Mouse (Mus musculus): ENCODE data around the gene Wnk2.

The Wnk2 gene

GRCm38 (mm10) chr13:49178839-49179585 is 31.2 kb upstream of the Wnk2 start:
- no peak for DNase-seq (ENCODE audit: low spot score in 2 of 2)

DNA sequence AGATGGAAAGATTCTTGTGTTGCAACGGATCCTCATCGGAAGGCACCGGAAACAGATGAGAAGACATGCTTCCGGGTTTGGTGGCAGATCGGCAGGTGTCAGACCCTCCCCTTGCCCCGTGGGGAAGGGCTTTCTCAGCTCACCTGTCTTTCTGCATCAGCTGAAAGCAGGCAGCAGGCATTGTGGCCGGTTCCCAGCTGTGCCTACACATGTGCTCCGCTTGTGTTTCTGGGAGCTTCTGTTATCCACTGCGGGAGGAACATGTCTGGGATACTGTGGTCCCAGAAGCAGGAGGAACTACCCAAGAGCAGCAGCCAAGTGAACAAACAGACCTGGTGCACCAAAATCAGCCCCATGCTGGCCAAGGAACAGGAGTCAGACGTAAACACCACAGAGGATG is 27.7 kb upstream of the Wnk2 start:
- DNase-seq (ENCODE audit: low spot score in 2 of 2) = no peak

- DNase-seq (ENCODE audit: low spot score in 2 of 2) = peak; percentile 70 to 86
Observed at GRCm38 (mm10) chr13:49172971-49173596, 25.3 kb upstream of the Wnk2 start.

DNA sequence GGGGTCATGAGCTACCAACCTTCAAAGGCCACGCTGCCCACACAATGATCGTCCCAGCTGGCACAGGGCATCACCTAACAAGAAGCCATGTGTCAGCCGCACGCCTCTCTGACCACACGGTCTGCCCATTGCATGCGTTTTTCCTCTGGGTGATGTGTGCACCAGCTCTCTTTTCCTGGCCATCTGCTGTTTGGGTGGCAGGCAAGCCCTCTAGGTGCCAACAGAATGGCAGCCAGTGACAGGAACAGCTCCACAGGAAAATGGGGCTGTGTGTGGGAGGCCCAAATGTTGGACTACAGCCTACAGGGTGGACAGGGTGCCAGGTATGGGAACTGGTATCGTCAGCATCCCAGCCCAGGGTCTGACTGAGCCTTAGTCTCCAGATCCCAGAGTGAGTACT is 24.5 kb upstream of the Wnk2 start:
- DNase-seq (ENCODE audit: low spot score in 2 of 2) = no peak

DNA sequence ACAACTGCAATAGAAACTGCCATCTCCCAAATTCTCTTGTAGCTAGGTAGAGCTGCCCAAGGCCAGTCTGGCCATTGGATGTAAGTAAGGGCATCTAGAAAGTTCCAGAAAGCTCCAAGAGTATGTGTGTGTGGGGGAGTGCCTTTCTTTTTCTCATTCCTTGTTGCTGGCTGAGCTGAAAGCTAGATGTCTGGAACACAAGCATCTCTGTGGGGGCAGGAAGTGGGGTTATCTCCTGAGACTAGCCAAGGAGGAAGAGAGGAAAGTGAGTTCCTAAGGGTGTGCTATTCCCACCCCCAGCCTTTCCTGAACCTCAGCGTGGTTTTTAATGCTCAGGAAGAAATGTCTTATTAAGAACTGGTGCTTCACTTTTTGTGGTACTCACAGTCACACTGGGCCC is 23.9 kb upstream of the Wnk2 start:
- no peak for DNase-seq (ENCODE audit: low spot score in 2 of 2)

DNA sequence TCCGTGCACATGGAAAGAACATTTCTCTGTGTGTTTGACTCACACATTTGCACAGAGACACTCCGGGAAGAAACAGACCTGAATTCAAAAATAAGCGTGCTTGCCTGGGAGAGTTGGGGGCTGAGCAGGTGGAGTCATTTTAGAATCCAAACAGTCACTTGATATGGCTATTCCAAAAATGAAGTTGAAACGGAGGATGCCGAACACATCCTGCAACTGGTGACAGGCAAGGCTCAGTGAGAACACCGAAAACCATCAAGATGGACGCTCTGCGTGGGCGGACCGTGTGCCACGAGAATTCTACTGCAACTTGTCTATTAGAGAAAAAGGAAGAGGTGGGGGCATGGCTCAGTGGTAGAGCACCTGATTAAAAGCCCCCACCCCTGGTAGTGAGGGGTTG is 22.8 kb upstream of the Wnk2 start:
- DNase-seq (ENCODE audit: low spot score in 2 of 2) = no peak

- peak; percentile 65 to 86 for DNase-seq (ENCODE audit: low spot score in 2 of 2)
Observed at GRCm38 (mm10) chr13:49169448-49170207, 21.8 kb upstream of the Wnk2 start.

- DNase-seq (ENCODE audit: low spot score in 2 of 2) = no peak
Observed at GRCm38 (mm10) chr13:49167081-49167480, 19.3 kb upstream of the Wnk2 start.

DNA sequence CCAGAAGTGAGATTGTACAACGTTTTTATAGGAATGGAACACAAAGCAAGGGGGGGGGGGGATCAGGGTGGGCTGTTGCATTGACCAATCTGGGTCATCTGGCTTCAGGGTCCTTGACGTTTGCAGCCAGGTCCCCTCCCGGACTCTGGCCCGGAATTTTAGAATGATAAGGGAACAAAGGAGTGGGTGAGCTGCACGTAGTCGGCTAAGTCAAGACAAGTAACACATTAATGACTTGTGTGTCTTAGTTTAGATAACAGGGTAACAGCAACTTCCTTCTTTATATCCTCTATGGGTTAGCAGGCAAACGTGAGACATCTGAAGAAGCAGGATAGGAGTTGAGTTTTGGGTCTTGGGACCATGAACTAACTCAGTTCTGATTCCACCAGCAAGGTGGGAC is 15.8 kb upstream of the Wnk2 start:
- no peak for DNase-seq (ENCODE audit: low spot score in 2 of 2)

GRCm38 (mm10) chr13:49162722-49163121 is 14.9 kb upstream of the Wnk2 start:
- no peak for DNase-seq (ENCODE audit: low spot score in 2 of 2)

DNA sequence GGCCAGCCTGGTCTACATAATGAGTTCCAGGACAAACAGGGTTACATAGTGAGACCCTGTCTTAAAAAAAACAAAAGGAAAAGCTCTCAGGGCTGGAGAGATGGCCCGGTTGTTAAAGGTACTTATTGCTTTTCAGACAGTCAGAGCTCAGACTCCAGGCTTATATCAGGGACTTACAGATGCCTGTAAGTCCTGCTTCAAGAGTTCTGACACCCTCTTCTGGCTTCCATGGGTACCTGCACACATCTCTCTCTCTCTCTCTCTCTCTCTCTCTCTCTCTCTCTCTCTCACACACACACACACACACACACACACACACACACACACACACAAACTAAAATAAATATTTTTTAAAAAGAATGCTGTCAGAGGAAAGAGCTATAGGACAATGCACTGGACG is 13.4 kb upstream of the Wnk2 start:
- DNase-seq (ENCODE audit: low spot score in 2 of 2) = no peak

DNA sequence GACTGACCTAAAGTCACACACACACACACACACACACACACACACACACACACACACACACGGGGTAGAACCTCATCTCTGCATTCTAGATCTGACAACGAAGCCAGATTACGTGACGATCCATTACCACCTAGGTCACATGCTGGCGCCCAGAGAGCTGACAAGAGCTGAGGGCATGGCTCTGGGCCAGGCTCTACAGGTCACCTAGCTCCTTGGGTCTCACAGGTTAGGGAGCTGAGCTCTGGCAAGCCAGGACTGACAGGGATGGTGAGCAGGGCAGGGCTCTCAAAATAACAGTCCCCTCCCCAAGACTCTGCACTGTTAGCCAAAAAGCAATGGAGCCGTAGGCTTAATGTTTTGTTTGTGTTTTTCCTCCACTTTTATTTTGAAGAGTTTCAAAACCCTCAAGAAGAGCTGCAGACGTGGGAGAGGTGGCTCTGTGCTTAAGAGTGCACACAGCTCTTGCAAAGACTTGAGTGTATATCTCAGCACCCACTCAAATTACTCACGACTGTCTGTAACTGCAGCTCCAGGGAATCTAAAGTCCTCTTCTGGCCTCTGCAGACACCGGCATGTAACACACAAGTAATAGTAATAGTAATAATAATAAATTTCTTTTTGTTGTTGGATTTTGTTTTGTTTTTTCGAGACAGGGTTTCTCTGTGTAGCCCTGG is 10.4 kb upstream of the Wnk2 start:
- no peak for DNase-seq (ENCODE audit: low spot score in 2 of 2)

GRCm38 (mm10) chr13:49156645-49157044 is 8.8 kb upstream of the Wnk2 start:
- peak in 1 of 2 experiments; percentile 39 for DNase-seq (ENCODE audit: low spot score in 2 of 2)

- DNase-seq (ENCODE audit: low spot score in 2 of 2) = no peak
Observed at GRCm38 (mm10) chr13:49154621-49155020, 6.8 kb upstream of the Wnk2 start.

DNA sequence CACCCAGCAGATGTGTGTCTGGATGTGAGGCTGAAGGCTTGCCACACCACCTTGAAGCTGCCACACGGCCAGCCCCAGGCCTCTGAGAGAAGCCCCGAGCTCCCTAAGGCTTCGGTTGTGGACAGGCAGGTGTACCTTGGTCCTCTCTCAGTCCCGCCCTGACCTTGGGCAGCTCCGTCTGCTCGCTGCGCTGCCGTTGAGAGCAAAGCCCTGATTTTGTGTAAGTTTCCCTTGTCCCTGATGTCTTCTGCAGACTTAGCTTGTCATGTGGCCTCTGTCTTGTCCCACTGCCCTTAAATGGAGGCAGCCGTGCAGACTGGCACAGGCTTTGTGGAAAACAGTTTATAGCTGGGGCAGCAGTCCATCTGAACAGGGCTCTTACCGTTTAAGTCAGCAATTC is 6.2 kb upstream of the Wnk2 start:
- DNase-seq (ENCODE audit: low spot score in 2 of 2) = no peak

DNA sequence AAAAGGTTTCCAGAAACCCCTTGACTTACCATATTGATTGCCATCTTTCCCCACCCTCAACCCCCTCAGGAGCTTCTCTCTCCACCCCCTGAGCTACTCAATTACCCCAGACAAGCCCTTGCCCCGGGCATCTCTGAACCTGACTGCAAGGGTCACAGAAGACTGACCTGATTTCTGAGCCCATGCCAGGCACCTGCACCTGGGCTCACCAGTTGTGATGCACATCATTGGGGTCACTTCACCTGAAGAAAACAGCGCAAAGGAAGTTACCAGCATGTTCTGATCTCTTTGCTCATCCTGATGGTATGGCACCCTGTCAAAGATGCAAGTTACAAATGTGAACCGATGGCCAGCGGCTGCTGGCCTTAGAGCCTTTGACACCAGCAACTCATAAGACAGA is 873 bp upstream of the Wnk2 start:
- DNase-seq (ENCODE audit: low spot score in 2 of 2) = no peak

- DNase-seq (ENCODE audit: low spot score in 2 of 2) = peak; percentile 23 to 26
Observed at GRCm38 (mm10) chr13:49147007-49147857, 582 bp downstream of the Wnk2 start.

DNA sequence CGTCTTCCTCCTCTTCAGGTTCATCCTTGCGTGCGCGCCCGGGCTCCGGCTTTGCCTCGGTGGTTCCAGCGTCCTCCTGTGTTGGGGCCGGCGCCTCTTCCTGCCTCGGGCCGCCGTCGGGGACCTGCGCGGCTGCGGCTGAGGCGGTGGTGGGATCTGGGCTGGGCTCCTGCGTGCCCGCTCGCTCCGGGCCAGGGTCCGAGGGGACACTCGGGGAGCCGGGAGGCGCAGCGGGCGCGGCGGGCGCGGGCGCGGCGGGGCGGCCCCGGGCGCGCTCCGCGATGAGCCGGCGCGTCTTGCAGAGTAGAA is 1.2 kb downstream of the Wnk2 start:
- no peak for DNase-seq (ENCODE audit: low spot score in 2 of 2)

DNA sequence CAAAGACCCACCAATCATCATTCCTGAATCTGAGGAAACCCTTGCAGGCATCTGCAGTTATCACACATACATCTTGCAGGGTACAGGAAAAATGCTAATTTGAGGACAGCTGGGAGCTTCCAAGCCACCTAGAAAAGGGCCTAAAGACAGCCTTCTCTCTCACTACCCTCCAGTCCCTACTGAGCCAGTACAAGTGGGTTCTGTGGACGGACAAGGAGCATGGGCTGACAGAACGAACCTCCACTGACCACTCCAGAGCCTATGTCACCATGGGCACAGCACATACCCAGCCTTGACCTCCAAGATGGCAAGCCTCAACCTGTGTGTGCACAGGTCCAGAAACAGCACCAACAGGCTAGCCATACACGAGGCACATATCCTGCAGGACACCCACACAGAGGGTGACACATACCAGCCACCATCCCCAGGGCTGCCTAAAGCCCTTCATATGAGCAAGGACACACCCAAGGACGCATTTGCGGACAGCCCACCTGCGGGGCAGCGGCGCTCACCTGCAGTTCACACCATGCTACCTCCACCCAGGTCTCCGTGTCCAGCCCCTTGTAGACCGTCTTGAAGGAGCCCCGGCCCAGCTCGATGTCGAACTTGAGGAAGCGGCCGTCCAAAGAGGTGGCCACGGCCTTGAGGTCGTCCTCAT is 1.6 kb downstream of the Wnk2 start:
- no peak for DNase-seq (ENCODE audit: low spot score in 2 of 2)

DNA sequence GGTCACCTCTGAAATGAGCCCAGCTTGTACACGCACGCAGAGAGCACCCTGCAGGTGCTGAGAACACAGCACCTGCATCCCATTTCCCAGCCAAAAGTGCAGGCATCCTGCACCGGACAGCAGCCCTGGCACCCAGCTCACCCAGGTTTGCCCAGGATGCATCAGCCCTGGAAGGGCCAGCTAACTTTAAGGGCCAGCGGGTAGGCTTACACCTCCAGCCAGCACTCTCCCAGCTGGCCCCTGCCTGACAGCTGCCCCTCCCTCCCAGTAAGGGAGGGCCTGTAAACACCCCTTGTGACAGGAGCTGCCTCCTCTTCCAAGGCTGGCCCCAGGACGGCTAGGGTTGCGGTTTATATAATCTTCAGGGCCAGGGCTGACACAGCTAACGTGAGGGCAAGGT is 2.4 kb downstream of the Wnk2 start:
- DNase-seq (ENCODE audit: low spot score in 2 of 2) = no peak

- DNase-seq (ENCODE audit: low spot score in 2 of 2) = no peak
Observed at GRCm38 (mm10) chr13:49144451-49144850, 3.4 kb downstream of the Wnk2 start.
